Mouse (Mus musculus) CH12.LX (cell line): ENCODE measurements at regions not wholly inside any gene's neighbourhood (a gene's known extent, or its start where the extent isn't known, plus 50 kb on each side); places are given as distances from the start of the nearest gene placed in this dataset.

Experiments
- DNase-seq: peaks from one replicate; pipeline ENCODE4 v3.0.0-alpha.2; 2013; ENCODE audit errors: extremely low read depth
- H3K27ac ChIP-seq: 2 replicates; pipeline ENCODE4 v1.5.1; 2012; ENCODE audit warnings: low read depth, mild to moderate bottlenecking, control low read depth, moderate library complexity; ENCODE audit not compliant: insufficient read depth
- H3K27me3 ChIP-seq: replicated peaks from 2 replicates; pipeline ENCODE3; 2012; ENCODE audit warnings: inconsistent platforms
- H3K36me3 ChIP-seq, 2 experiments: replicated peaks in 1 of 2; 2 replicates each; pipeline versions ENCODE3 to v1.6.1; 2012; ENCODE audit warnings: inconsistent platforms in 1 of 2, low read length in 1 of 2, mild to moderate bottlenecking in 1 of 2, mixed read lengths in 1 of 2, moderate library complexity in 1 of 2; ENCODE audit not compliant: control insufficient read depth in 1 of 2, insufficient read depth in 1 of 2
- H3K4me1 ChIP-seq, 2 experiments: 2 replicates each; pipeline ENCODE4 v1.6.1; 2012; ENCODE audit warnings: inconsistent platforms in 1 of 2, moderate library complexity in 1 of 2; ENCODE audit not compliant: insufficient read depth in 2 of 2, control insufficient read depth in 1 of 2
- H3K4me2 ChIP-seq: 2 replicates; pipeline ENCODE4 v1.6.1; 2012; ENCODE audit warnings: low read depth, mild to moderate bottlenecking, control low read depth; ENCODE audit not compliant: poor library complexity, insufficient read depth, severe bottlenecking
- H3K4me3 ChIP-seq, 3 experiments: fragments of 150-350 bp in 1 of 3; sonication (generic) in 1 of 3; replicated peaks in 1 of 3; 2 replicates each; pipeline versions ENCODE3 to v1.5.1; 2011 to 2012; ENCODE audit warnings: low read depth in 2 of 3, low read length in 2 of 3, mild to moderate bottlenecking in 2 of 3, moderate library complexity in 2 of 3, control low read depth in 1 of 3, improper control_type of control experiment in 1 of 3, inconsistent platforms in 1 of 3, mixed read lengths in 1 of 3; ENCODE audit not compliant: poor library complexity in 1 of 3
- H3K79me2 ChIP-seq: replicated peaks from 2 replicates; pipeline ENCODE4 v1.6.1; 2012; ENCODE audit warnings: mild to moderate bottlenecking, moderate library complexity; ENCODE audit not compliant: control insufficient read depth, poor library complexity, insufficient read depth, severe bottlenecking; ENCODE audit errors: extremely low read depth
- H3K9ac ChIP-seq: 2 replicates; pipeline ENCODE4 v1.6.1; 2012; ENCODE audit warnings: low read depth, mild to moderate bottlenecking, control low read depth, moderate library complexity; ENCODE audit not compliant: insufficient read depth
- H3K9me3 ChIP-seq: replicated peaks from 2 replicates; pipeline ENCODE3; 2012; ENCODE audit warnings: low read length, inconsistent platforms, mixed read lengths
- CTCF ChIP-seq, 2 experiments: IDR thresholded peaks in 1 of 2; conservative IDR thresholded peaks in 1 of 2; 2 replicates each; pipeline ENCODE4 v1.5.1; 2011 to 2012; ENCODE audit warnings: low read depth in 2 of 2, low read length in 2 of 2, improper control_type of control experiment in 1 of 2, inconsistent platforms in 1 of 2, mild to moderate bottlenecking in 1 of 2, moderate library complexity in 1 of 2
- EP300 ChIP-seq: IDR thresholded peaks from 2 replicates; pipeline ENCODE4 v1.6.1; 2011; ENCODE audit warnings: low read length, improper control_type of control experiment
- HCFC1 ChIP-seq: IDR thresholded peaks from 2 replicates; pipeline ENCODE4 v1.6.1; 2012; ENCODE audit warnings: low read depth, mild to moderate bottlenecking, inconsistent platforms, low read length, improper control_type of control experiment
- IRF4 ChIP-seq: IDR thresholded peaks from 2 replicates; pipeline ENCODE4 v1.6.1; 2014; ENCODE audit warnings: low read depth, mild to moderate bottlenecking, inconsistent platforms, low read length, improper control_type of control experiment
- JUN ChIP-seq: IDR thresholded peaks from 2 replicates; pipeline ENCODE4 v1.6.1; 2011; ENCODE audit warnings: low read depth, mild to moderate bottlenecking, low read length, improper control_type of control experiment, moderate library complexity; ENCODE audit not compliant: insufficient read depth
- KAT2A ChIP-seq: IDR thresholded peaks from 2 replicates; pipeline ENCODE4 v1.6.1; 2012; ENCODE audit warnings: low read length, improper control_type of control experiment, inconsistent platforms; ENCODE audit not compliant: insufficient replicate concordance
- MAFK ChIP-seq: IDR thresholded peaks from 2 replicates; pipeline ENCODE4 v1.6.1; 2011; ENCODE audit warnings: low read length, improper control_type of control experiment; ENCODE audit not compliant: insufficient replicate concordance
- MAZ ChIP-seq: IDR thresholded peaks from 2 replicates; pipeline ENCODE4 v1.6.1; 2012; ENCODE audit warnings: low read depth, mild to moderate bottlenecking, inconsistent platforms, low read length, improper control_type of control experiment, moderate library complexity
- NELFE ChIP-seq: IDR thresholded peaks from 2 replicates; pipeline ENCODE4 v1.6.1; 2011; ENCODE audit warnings: low read depth, low read length, improper control_type of control experiment
- PAX5 ChIP-seq: IDR thresholded peaks from 2 replicates; pipeline ENCODE4 v1.6.1; 2012; ENCODE audit warnings: low read length, inconsistent platforms, mixed read lengths
- POLR2AphosphoS2 ChIP-seq: IDR thresholded peaks from 2 replicates; pipeline ENCODE4 v1.6.1; 2011; ENCODE audit warnings: low read depth, low read length, improper control_type of control experiment
- RAD21 ChIP-seq: IDR thresholded peaks from 2 replicates; pipeline ENCODE4 v1.6.1; 2011; ENCODE audit warnings: low read depth, mild to moderate bottlenecking, low read length, improper control_type of control experiment, moderate library complexity
- SIN3A ChIP-seq: IDR thresholded peaks from 2 replicates; pipeline ENCODE4 v1.6.1; 2012; ENCODE audit warnings: low read length, improper control_type of control experiment, inconsistent platforms
- SMC3 ChIP-seq: IDR thresholded peaks from 2 replicates; pipeline ENCODE4 v1.6.1; 2011; ENCODE audit warnings: low read depth, low read length, improper control_type of control experiment
- TBP ChIP-seq: conservative IDR thresholded peaks from 2 replicates; pipeline ENCODE4 v1.6.1; 2011; ENCODE audit warnings: low read depth, low read length, improper control_type of control experiment
- UBTF ChIP-seq: IDR thresholded peaks from 2 replicates; pipeline ENCODE4 v1.6.1; 2012; ENCODE audit warnings: low read depth, mild to moderate bottlenecking, inconsistent platforms, low read length, improper control_type of control experiment, moderate library complexity
- USF2 ChIP-seq: conservative IDR thresholded peaks from 2 replicates; pipeline ENCODE4 v1.6.1; 2011; ENCODE audit warnings: low read depth, low read length, improper control_type of control experiment
- ZC3H11A ChIP-seq: IDR thresholded peaks from 2 replicates; pipeline ENCODE4 v1.6.1; 2012; ENCODE audit warnings: low read depth, mild to moderate bottlenecking, inconsistent platforms, low read length, improper control_type of control experiment
- ZNF384 ChIP-seq: IDR thresholded peaks from 2 replicates; pipeline ENCODE4 v1.6.1; 2012; ENCODE audit warnings: low read depth, low read length, improper control_type of control experiment, inconsistent platforms
- dilution Hi-C: fragments of 300-500 bp; cut with MboI; formaldehyde crosslinking; loops from 2 replicates; pipeline ENCODE4 v1.14.3; 2020; ENCODE audit warnings: low sequenced_read_pairs; ENCODE audit not compliant: extremely low pct_unique_long_range_greater_than_20kb, extremely low pct_ligation_motif_present
- in situ Hi-C: fragments of 300-500 bp; cut with MboI; formaldehyde crosslinking; loops from 3 replicates; pipeline ENCODE4 v1.14.3; 2019; ENCODE audit warnings: low sequenced_read_pairs, low pct_ligation_motif_present, low pct_unique_long_range_greater_than_20kb, mixed read lengths

- Histone ChIP-seq H3K4me1 (no peaks in the 10 kb centered on the region), H3K27me3 (peaks cover 9% of the 10 kb centered on the region), H3K4me3 (no peak overlapping the region), H3K36me3 (no peaks in the 10 kb centered on the region), H3K9ac (no peak overlapping the region), H3K27ac (no peak overlapping the region), H3K4me2 (no peak overlapping the region), H3K9me3 (no peaks in the 10 kb centered on the region), H3K79me2 (no peaks in the 10 kb centered on the region)
- DNase-seq = no peak
- dilution Hi-C loops = no loop called here
- in situ Hi-C loops = no loop called here
- no peak for TF ChIP-seq USF2
- no peak for TF ChIP-seq IRF4
- TF ChIP-seq ZC3H11A = no peak
- TF ChIP-seq KAT2A = no peak
- TF ChIP-seq ZNF384 = no peak
- no peak for TF ChIP-seq MAFK
- TF ChIP-seq CTCF (conservative IDR thresholded peaks at IDR 0.05 in 1 of 2, IDR thresholded peaks at IDR 0.05 in 1 of 2; ENCODE audit: low read depth in 2 of 2, low read length in 2 of 2) = no peak
- TF ChIP-seq SIN3A = no peak
- no peak for TF ChIP-seq TBP
- no peak for TF ChIP-seq SMC3
- TF ChIP-seq POLR2AphosphoS2 = no peak
- TF ChIP-seq EP300 = no peak
These were observed 374.7 kb upstream of the Slco3a1 start for GRCm38 (mm10) chr7:74929142-74929829.

- no peak overlapping the region for H3K9ac ChIP-seq
- TF ChIP-seq JUN (no peak), RAD21 (no peak), MAZ (no peak), HCFC1 (no peak), SMC3 (no peak), PAX5 (no peak), ZNF384 (no peak), IRF4 (no peak), SIN3A (no peak), NELFE (no peak), UBTF (no peak)
- dilution Hi-C loops (no loop called here), in situ Hi-C loops (no loop called here)
- H3K4me2 ChIP-seq = no peak overlapping the region
- no peaks in the 10 kb centered on the region for H3K36me3 ChIP-seq
- H3K27me3 ChIP-seq = peaks cover 13% of the 10 kb centered on the region
- no peak overlapping the region for H3K27ac ChIP-seq
- no peaks in the 10 kb centered on the region for H3K9me3 ChIP-seq
- no peaks in the 10 kb centered on the region for H3K4me1 ChIP-seq
- no peaks in the 10 kb centered on the region for H3K79me2 ChIP-seq
- no peak overlapping the region for H3K4me3 ChIP-seq
- DNase-seq = no peak
These were observed 373.8 kb upstream of the Slco3a1 start for GRCm38 (mm10) chr7:74928226-74928927.
